Mouse (Mus musculus) heart, adult 2 months (tissue): ENCODE results near the gene Map1s. TPM values are rescaled to one million over a fixed set of nuclear protein-coding genes. Genes with fewer than 3 reads are reported as not detected.

ENCODE experiments used
- DNase-seq, 2 experiments: peaks; one replicate each; pipeline ENCODE4 v3.0.0; 2021
- H3K27ac ChIP-seq: fragments of 200-600 bp; 2 replicates; pipeline ENCODE4 v1.8.1; 2022
- H3K27me3 ChIP-seq: fragments of 200-500 bp; 2 replicates; pipeline ENCODE4 v1.6.1; 2012; ENCODE audit warnings: mild to moderate bottlenecking, low read length, inconsistent platforms, mixed read lengths; ENCODE audit not compliant: control insufficient read depth, insufficient read depth
- H3K36me3 ChIP-seq: fragments of 200-500 bp; 2 replicates; pipeline ENCODE4 v1.6.1; 2012; ENCODE audit warnings: low read length, inconsistent platforms; ENCODE audit not compliant: control insufficient read depth, insufficient read depth
- H3K4me1 ChIP-seq: fragments of 200-500 bp; 2 replicates; pipeline ENCODE4 v1.6.1; 2011; ENCODE audit warnings: low read length; ENCODE audit not compliant: control insufficient read depth, insufficient read depth
- H3K4me3 ChIP-seq: fragments of 200-600 bp; 2 replicates; pipeline ENCODE4 v1.8.1; 2022
- H3K79me2 ChIP-seq: fragments of 200-500 bp; replicated peaks from 2 replicates; pipeline ENCODE4 v1.6.1; 2012; ENCODE audit warnings: mild to moderate bottlenecking, inconsistent platforms, low read length, moderate library complexity, mixed read lengths; ENCODE audit not compliant: control insufficient read depth, insufficient read depth
- H3K9ac ChIP-seq: fragments of 200-500 bp; 2 replicates; pipeline ENCODE4 v1.6.1; 2012; ENCODE audit warnings: low read depth, mild to moderate bottlenecking, control low read depth, inconsistent platforms, low read length, mixed read lengths
- CTCF ChIP-seq: fragments of 200-600 bp; IDR thresholded peaks from 2 replicates; pipeline ENCODE4 v1.8.1; 2022; ENCODE audit warnings: antibody characterized with exemption, mild to moderate bottlenecking, moderate library complexity
- EP300 ChIP-seq: fragments of 200-500 bp; IDR thresholded peaks from 2 replicates; pipeline ENCODE4 v1.6.1; 2011; ENCODE audit warnings: low read depth, low read length, control low read depth; ENCODE audit not compliant: insufficient read depth
- POLR2A ChIP-seq: fragments of 200-500 bp; IDR thresholded peaks from 2 replicates; pipeline ENCODE4 v1.6.1; 2011; ENCODE audit warnings: mild to moderate bottlenecking, low read depth, low read length, control low read depth; ENCODE audit not compliant: insufficient read depth
- WGBS: fragments of 180-500 bp; shearing (Covaris S2); methylation state at CpG from one replicate; pipeline ENCODE4 v1.1.7; 2018; 5-methylcytosine and 5-hydroxymethylcytosine counted together
- intact Hi-C: fragments of 180-260 bp; cut with DNase I; formaldehyde crosslinking; loops from one replicate; pipeline ENCODE4 v1.15.1; 2025
- polyA plus RNA-seq: library from polyadenylated mRNA; depleted of rRNA; stranded (reverse); fragments of >200 nt; gene quantifications from 2 replicates; pipeline ENCODE4 v1.2.3, GENCODE M21; 2012
- total RNA-seq, 2 experiments: library from RNA; stranded (reverse); gene quantifications; 2 replicates each; pipeline ENCODE4 v1.2.3; 2021

The Map1s gene
- total and polyA plus RNA-seq, 3 experiments: 17.8 to 21.3 (median 20.2) TPM

- Histone ChIP-seq H3K9ac (no peak overlapping the region), H3K27ac (no peak overlapping the region), H3K79me2 (peaks cover 2% of the 10 kb centered on the region; the same call in 1 of the 2 replicates), H3K4me3 (no peak overlapping the region), H3K4me1 (peaks cover 2% of the 10 kb centered on the region), H3K27me3 (peaks cover 11% of the 10 kb centered on the region), H3K36me3 (peaks cover 1% of the 10 kb centered on the region; the same call in 1 of the 2 replicates)
- no peak for DNase-seq
- TF ChIP-seq CTCF: no peak
- no peak for TF ChIP-seq POLR2A
- no peak for TF ChIP-seq EP300
- intact Hi-C loops: no loop called here
- 23% methylated on average over 21 of the region's 21 CpGs for WGBS
These were observed 14.4 kb upstream of the Map1s start for GRCm38 (mm10) chr8:70891356-70891755.

DNA sequence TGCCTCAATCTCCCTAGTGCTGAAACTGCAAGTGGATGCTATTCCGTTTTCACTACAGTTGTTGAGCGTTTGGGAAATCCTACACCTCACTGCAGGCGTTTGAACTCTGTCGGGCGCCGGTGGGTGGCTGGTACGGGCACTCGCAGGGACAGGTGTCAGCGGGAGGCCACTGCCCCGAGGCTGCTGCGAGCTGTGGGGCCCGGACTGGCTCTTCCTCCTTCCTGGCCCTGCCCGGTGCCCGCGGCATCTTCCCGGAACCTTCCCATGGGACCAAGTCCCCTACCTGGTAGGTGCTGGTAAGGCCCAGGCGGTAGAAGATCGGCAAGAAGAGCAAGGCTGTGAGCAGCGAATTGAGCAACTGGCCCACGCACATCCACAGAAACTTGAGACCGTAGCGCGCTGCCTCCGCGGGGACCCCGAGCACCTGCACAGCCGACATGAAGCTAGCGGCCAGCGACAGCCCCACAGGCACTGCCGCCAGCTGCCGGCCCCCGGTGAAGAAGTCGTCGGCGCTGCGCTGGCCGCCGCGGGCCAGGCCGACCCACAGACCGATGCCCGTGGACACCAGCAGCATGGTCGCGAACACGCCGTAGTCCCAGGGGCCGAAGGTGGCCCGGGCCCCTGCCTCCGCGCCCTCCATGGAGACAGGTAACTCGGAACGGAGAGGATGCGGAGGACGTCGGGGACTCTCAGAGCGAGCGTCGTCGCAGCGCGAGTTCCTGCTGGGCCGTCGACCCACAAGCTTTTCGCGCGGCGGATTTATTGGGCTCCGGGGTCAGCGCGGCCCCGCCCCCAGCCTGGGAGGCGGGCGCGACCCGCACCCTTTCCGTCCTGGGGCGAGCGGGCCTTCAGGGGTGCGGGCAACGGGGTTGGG is 13.5 kb upstream of the Map1s start, which contains the start of gene Slc5a5:
Slc5a5 (minus strand) TSS at position 736 of the 874 bp plus-strand sequence.
- Histone ChIP-seq H3K27ac (no peak within 1 kb of the TSS), H3K79me2 (peaks cover 5% of the 10 kb centered on the region), H3K9ac (no peak within 1 kb of the TSS), H3K4me1 (peaks cover 5% of the 10 kb centered on the region), H3K36me3 (peaks cover 2% of the 10 kb centered on the region; the same call in 1 of the 2 replicates), H3K27me3 (peaks cover 11% of the 10 kb centered on the region), H3K4me3 (no peak within 1 kb of the TSS)
- intact Hi-C loops: no loop called here
- DNase-seq: peak in 1 of 2 experiments; percentile 21
- 10% methylated on average over 80 of the region's 80 CpGs for WGBS
- no peak for TF ChIP-seq EP300
- no peak for TF ChIP-seq CTCF
- TF ChIP-seq POLR2A: no peak

- peaks cover 2% of the 10 kb centered on the region; the same call in 1 of the 2 replicates for H3K36me3 ChIP-seq
- H3K27me3 ChIP-seq: peaks cover 11% of the 10 kb centered on the region
- H3K4me3 ChIP-seq: no peak overlapping the region
- TF ChIP-seq CTCF (no peak), POLR2A (no peak; the same call in 1 of the 2 replicates), EP300 (no peak)
- peaks cover 5% of the 10 kb centered on the region for H3K4me1 ChIP-seq
- DNase-seq: no peak
- intact Hi-C loops: loop anchor here (1.0 kb wide), 2 partner anchors 20 to 49 kb away; partner anchors contain the start of gene Ccdc124
- 35% methylated on average over 20 of the region's 20 CpGs for WGBS
- peaks cover 5% of the 10 kb centered on the region for H3K79me2 ChIP-seq
- no peak overlapping the region for H3K9ac ChIP-seq
- H3K27ac ChIP-seq: no peak overlapping the region
These were observed 12.7 kb upstream of the Map1s start for GRCm38 (mm10) chr8:70892896-70893655.

- peak; percentile 66 to 74 for DNase-seq
- H3K9ac ChIP-seq: no peak overlapping the region
- intact Hi-C loops: loop anchor here (1.0 kb wide), 2 partner anchors 21 to 50 kb away; partner anchors contain the start of gene Ccdc124
- no peak; the same call in none of the 2 replicates for TF ChIP-seq POLR2A
- TF ChIP-seq EP300: no peak
- TF ChIP-seq CTCF: peak; percentile 86
- no peak overlapping the region for H3K27ac ChIP-seq
- H3K4me3 ChIP-seq: no peak overlapping the region
- peaks cover 2% of the 10 kb centered on the region; the same call in 1 of the 2 replicates for H3K36me3 ChIP-seq
- peaks cover 11% of the 10 kb centered on the region for H3K27me3 ChIP-seq
- WGBS: 42% methylated on average over 12 of the region's 12 CpGs
- H3K4me1 ChIP-seq: peaks cover 6% of the 10 kb centered on the region
- peaks cover 5% of the 10 kb centered on the region for H3K79me2 ChIP-seq
These were observed 11.9 kb upstream of the Map1s start for GRCm38 (mm10) chr8:70893656-70894384.

- intact Hi-C loops: no loop called here
- Histone ChIP-seq H3K9ac (no peak overlapping the region), H3K36me3 (peaks cover 2% of the 10 kb centered on the region; the same call in 1 of the 2 replicates), H3K79me2 (peaks cover 5% of the 10 kb centered on the region), H3K4me1 (peaks cover 6% of the 10 kb centered on the region), H3K27me3 (peaks cover 11% of the 10 kb centered on the region), H3K4me3 (no peak overlapping the region), H3K27ac (no peak overlapping the region)
- 72% methylated on average over 2 of the region's 2 CpGs for WGBS
- no peak for DNase-seq
- TF ChIP-seq EP300 (no peak), POLR2A (no peak), CTCF (no peak)
These were observed 11.4 kb upstream of the Map1s start for GRCm38 (mm10) chr8:70894385-70894720.
